Mouse (Mus musculus) lung, embryonic 15.5 days (tissue): Measurements from ENCODE around the gene Gpr107. TPM values are rescaled to one million over a fixed set of nuclear protein-coding genes. Genes with fewer than 3 reads are reported as not detected.

Experiments
- ATAC-seq: fragments of 200-750 bp; cut with Nextera tagmentation; 2 replicates; pipeline ENCODE4 v1.8.0; 2017; ENCODE audit warnings: moderate number of reproducible peaks, borderline replicate concordance; ENCODE audit not compliant: low FRiP score, low TSS enrichment; ENCODE audit errors: extremely low read depth
- H3K27ac ChIP-seq: fragments of 300-500 bp; sonication (generic); 2 replicates; pipeline ENCODE4 v1.5.1; 2015; ENCODE audit warnings: moderate library complexity, mild to moderate bottlenecking, inconsistent platforms
- H3K27me3 ChIP-seq: fragments of 300-500 bp; sonication (generic); 2 replicates; pipeline ENCODE4 v1.6.1; 2015; ENCODE audit warnings: inconsistent platforms
- H3K36me3 ChIP-seq: fragments of 300-500 bp; sonication (generic); 2 replicates; pipeline ENCODE4 v1.6.1; 2015; ENCODE audit warnings: inconsistent platforms
- H3K4me1 ChIP-seq: fragments of 300-500 bp; sonication (generic); 2 replicates; pipeline ENCODE4 v1.6.1; 2015; ENCODE audit warnings: inconsistent platforms
- H3K4me2 ChIP-seq: fragments of 300-500 bp; sonication (generic); 2 replicates; pipeline ENCODE4 v1.6.1; 2015; ENCODE audit warnings: inconsistent platforms, mild to moderate bottlenecking, moderate library complexity
- H3K4me3 ChIP-seq: fragments of 300-500 bp; sonication (generic); 2 replicates; pipeline ENCODE4 v1.5.1; 2015; ENCODE audit warnings: mild to moderate bottlenecking, inconsistent platforms
- H3K9ac ChIP-seq: fragments of 300-500 bp; sonication (generic); 2 replicates; pipeline ENCODE4 v1.6.1; 2015; ENCODE audit warnings: inconsistent platforms
- H3K9me3 ChIP-seq: fragments of 300-500 bp; sonication (generic); 2 replicates; pipeline ENCODE4 v1.6.1; 2016; ENCODE audit warnings: inconsistent platforms
- WGBS: fragments of 180-500 bp; shearing (Covaris S2); methylation state at CpG from one replicate; pipeline ENCODE4 v1.1.7; 2015; 5-methylcytosine and 5-hydroxymethylcytosine counted together
- polyA plus RNA-seq: library from polyadenylated mRNA; unstranded; fragments of >200 nt; fragmentation: Nextera tagmentation; extraction: Ambion mirVana; gene quantifications from 2 replicates; pipeline ENCODE4 v1.2.1, GENCODE M21; 2015

The Gpr107 gene
- polyA plus RNA-seq, 1 experiment from 2014 or later: 33.3 TPM

DNA sequence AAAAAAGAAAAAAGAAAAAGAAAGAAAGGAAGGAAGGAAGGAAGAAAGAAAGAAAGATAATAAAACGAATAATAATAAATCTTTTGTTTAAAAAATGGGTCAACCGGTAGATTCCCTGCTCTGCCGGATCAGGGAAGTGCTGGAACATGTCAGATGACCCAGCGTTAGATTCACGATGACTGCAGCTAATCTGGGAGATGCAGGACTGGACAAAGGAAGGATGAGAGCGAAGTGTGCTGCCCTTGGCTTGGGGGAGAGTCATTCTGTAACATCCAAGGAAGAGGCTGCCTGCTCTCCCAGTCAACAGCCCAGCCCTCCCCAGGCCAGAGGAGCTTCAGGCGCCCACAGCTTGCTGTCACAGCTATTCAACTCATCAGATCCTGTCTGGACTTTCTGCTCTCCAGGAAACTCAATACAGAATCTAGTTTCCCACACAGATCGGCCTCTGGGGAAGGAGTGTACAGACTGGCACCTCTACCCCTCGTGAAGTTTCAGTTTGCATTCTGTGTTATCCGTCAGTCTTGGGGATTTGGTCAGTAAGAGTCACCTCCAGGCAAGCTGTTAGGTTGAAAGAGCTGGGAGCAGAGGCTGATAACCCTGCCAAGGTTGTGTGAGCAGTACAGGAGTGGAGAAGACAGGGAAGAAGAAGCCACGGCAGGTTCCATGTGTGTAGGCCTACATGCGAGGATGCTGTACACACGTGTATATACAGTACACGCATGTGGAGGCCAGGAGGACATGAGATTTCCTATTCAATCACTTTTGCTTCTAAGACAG, 22.2 kb upstream of the Gpr107 start:
- no peak overlapping the region for H3K4me3 ChIP-seq
- H3K27me3 ChIP-seq: no peaks in the 10 kb centered on the region
- no peaks in the 10 kb centered on the region for H3K36me3 ChIP-seq
- no peaks in the 10 kb centered on the region for H3K9me3 ChIP-seq
- WGBS: 73% methylated on average over 14 of the region's 14 CpGs
- no peak overlapping the region for H3K4me2 ChIP-seq
- no peak overlapping the region for H3K9ac ChIP-seq
- peaks cover 55% of the 10 kb centered on the region for H3K4me1 ChIP-seq
- no peak for ATAC-seq
- H3K27ac ChIP-seq: 0 out of 2 replicates have a peak overlapping the region, but pooled peaks have one; percentile 39

DNA sequence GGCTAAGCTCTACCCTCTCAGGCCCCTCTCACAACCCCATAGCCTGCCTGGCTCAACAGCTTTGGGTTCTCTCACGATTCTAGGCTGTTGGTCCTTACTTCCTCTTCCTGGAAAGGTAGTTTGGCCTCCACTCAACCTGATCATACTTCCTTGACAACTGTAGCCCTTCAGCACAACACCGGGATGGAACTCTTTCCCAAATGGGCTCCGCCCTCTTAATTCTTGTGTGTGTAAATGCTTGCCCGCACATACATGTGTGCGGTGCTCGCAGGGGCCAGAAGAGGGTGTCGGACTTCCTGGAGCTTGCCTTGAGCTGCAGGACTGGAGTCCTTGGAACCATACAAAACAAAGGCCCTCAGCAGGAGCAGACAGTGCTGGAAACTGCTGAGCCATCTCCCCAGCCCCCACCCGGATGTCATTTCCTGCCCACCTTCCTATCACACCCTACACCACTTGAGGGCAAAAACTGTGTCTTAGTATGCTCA, 21.3 kb upstream of the Gpr107 start:
- H3K36me3 ChIP-seq: no peaks in the 10 kb centered on the region
- WGBS: 58% methylated on average over 8 of the region's 8 CpGs
- H3K9me3 ChIP-seq: no peaks in the 10 kb centered on the region
- 0 out of 2 replicates have a peak overlapping the region, but pooled peaks have one; percentile 39 for H3K27ac ChIP-seq
- no peaks in the 10 kb centered on the region for H3K27me3 ChIP-seq
- no peak for ATAC-seq
- no peak overlapping the region for H3K9ac ChIP-seq
- H3K4me1 ChIP-seq: peaks cover 52% of the 10 kb centered on the region
- no peak overlapping the region for H3K4me3 ChIP-seq
- no peak overlapping the region for H3K4me2 ChIP-seq

DNA sequence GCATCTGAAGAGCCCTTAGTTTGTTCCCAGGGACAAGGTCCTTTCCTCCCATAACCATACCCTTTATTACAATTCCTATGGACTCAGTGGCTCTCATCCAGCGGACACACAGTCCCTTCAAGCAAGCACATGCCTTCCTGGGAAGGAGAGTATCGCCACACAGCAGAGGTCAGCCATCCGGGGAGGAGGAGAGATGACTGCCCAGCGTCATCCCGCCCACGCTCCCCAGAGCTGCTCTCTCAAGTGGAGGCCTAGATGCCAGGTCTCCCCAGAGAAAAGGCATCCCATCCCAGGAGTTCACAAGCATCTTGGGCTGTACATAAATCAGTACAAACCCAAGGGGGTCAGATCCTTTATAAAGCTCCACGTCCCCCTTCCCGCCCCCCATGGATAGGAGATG, 19.4 kb upstream of the Gpr107 start:
- no peak overlapping the region for H3K27ac ChIP-seq
- no peaks in the 10 kb centered on the region for H3K27me3 ChIP-seq
- peak; percentile 43; the same call in 1 of the 2 replicates for ATAC-seq
- peaks cover 41% of the 10 kb centered on the region for H3K4me1 ChIP-seq
- no peaks in the 10 kb centered on the region for H3K36me3 ChIP-seq
- H3K4me2 ChIP-seq: no peak overlapping the region
- WGBS: 57% methylated on average over 8 of the region's 8 CpGs
- H3K9me3 ChIP-seq: no peaks in the 10 kb centered on the region
- no peak overlapping the region for H3K9ac ChIP-seq
- H3K4me3 ChIP-seq: no peak overlapping the region

DNA sequence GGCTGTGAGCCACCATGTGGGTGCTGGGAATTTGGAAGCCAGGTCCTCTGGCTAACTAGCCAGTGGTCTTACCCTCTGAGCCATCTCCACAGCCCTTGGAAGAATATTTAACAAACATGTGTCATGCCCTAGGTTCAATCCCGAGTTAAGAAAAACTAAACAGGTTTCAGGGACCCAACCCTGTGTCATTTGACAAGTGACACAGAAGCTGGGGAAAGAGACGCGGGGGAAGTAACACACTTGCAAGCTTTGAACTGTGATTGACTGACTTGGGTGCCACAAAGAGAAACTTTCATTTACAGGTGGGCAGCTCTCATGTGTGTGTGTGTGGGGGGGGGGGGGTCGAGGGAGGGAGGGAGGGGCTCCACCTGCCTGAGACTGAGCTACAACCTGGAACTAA, 18.1 kb upstream of the Gpr107 start:
- Histone ChIP-seq H3K27ac (no peak overlapping the region), H3K4me2 (no peak overlapping the region), H3K9me3 (no peaks in the 10 kb centered on the region), H3K4me1 (peaks cover 34% of the 10 kb centered on the region), H3K9ac (no peak overlapping the region), H3K4me3 (no peak overlapping the region), H3K36me3 (no peaks in the 10 kb centered on the region), H3K27me3 (no peaks in the 10 kb centered on the region)
- ATAC-seq: no peak
- WGBS: 55% methylated on average over 4 of the region's 4 CpGs

DNA sequence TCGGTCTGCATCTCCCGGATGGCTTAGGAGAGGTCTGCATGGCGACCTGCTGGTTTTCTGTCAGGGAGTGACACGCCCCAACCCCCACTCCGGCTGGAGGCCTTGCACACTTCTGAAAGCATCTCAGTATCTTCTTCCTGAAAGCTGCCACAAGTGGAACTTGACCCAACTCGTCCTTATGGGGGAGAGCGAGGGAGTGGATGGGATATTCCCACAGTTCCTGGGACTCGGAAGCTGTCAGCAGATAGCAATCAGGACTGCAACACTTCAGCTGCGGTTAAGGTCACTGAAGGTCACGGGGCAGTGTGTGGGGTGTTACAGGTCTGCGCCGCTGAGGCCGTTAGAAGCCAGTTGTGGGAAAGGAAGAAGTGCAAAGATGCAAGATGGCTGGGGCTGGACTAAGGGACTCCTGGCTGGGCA, 16.6 kb upstream of the Gpr107 start:
- Histone ChIP-seq H3K4me1 (peaks cover 38% of the 10 kb centered on the region), H3K27ac (no peak overlapping the region), H3K9me3 (no peaks in the 10 kb centered on the region), H3K36me3 (no peaks in the 10 kb centered on the region), H3K4me2 (no peak overlapping the region), H3K9ac (no peak overlapping the region), H3K4me3 (no peak overlapping the region), H3K27me3 (no peaks in the 10 kb centered on the region)
- no peak for ATAC-seq
- WGBS: 47% methylated on average over 13 of the region's 13 CpGs

DNA sequence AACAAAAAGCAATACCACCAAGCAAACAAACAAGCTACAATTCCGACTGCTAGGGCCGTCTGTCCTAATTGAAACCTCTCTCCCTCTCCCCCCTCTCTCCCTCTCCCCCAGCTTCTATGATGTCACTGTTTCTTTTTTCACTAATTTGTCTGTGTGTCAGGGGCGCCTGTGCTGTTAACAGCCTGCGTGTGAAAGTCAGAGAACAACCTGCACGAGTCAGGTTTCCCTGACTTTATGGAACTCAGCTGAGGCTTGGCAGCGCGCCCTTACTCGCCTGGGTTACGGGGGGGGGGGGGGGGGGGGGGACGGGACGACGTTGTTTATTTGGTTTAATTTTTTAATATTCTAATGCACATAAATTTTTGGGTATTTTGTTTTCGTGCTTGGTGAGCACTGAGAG, 15.8 kb upstream of the Gpr107 start:
- Histone ChIP-seq H3K27ac (no peak overlapping the region), H3K4me2 (no peak overlapping the region), H3K4me3 (no peak overlapping the region), H3K9ac (no peak overlapping the region), H3K27me3 (no peaks in the 10 kb centered on the region), H3K36me3 (no peaks in the 10 kb centered on the region), H3K9me3 (no peaks in the 10 kb centered on the region), H3K4me1 (peaks cover 35% of the 10 kb centered on the region)
- ATAC-seq: no peak
- 32% methylated on average over 13 of the region's 13 CpGs for WGBS

DNA sequence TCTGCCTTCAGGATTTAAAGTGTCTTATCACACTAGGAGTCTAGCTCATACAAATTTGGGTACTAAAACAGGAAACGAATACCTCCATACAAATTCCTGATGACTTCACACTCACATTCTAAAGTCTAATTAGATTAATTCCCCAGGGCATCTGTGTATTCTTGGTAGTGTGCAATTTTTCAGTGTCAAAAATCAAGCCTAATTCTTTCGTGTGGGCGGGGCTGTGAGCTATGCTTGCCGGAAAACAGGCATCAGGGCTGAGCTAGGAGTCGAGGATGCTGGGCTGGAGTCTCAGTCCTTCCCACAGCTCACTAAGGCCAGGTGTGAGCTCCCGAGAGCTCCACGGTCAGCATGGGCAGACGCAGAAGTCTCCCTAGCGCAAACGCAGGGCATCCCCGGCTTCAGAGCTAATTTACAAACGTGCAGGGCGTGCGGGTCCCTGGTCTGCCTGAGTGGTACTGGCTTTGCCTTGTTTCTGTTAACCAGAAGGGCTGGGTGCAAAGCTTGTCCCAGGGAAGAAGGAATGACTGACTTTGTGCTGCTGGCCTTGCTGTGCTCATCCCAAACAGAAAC, 15.0 kb upstream of the Gpr107 start:
- WGBS: 70% methylated on average over 14 of the region's 14 CpGs
- H3K9me3 ChIP-seq: no peaks in the 10 kb centered on the region
- no peaks in the 10 kb centered on the region for H3K27me3 ChIP-seq
- H3K9ac ChIP-seq: no peak overlapping the region
- no peak overlapping the region for H3K27ac ChIP-seq
- H3K4me3 ChIP-seq: no peak overlapping the region
- H3K4me1 ChIP-seq: peaks cover 29% of the 10 kb centered on the region; the same call in 1 of the 2 replicates
- no peak overlapping the region for H3K4me2 ChIP-seq
- no peak for ATAC-seq
- no peaks in the 10 kb centered on the region for H3K36me3 ChIP-seq

DNA sequence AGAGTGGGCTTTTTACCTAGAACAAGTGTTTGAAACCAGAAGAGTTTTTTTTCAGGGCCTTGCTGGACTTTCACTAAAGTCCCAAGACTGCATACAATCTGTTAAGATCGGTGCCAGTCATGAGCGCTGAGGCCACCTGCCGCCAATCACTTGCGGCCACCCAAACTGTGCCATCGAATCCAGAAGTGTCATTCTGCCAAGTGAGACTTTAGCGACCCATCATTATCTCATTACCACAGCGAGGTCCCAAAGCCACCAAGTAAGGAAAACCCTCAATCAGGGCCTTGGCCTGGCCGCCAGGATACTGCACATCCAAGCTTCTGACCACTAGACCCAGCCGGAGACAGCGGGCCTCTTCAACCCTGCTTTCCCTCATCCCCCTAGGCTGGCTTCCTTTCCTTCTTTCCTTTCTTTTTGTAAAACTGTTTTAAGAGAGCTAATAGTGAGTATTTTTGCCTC, 12.9 kb upstream of the Gpr107 start:
- H3K36me3 ChIP-seq: no peaks in the 10 kb centered on the region
- 86% methylated on average over 10 of the region's 10 CpGs for WGBS
- no peak overlapping the region for H3K4me3 ChIP-seq
- no peak overlapping the region for H3K9ac ChIP-seq
- no peak for ATAC-seq
- H3K27ac ChIP-seq: no peak overlapping the region
- peaks cover 36% of the 10 kb centered on the region; the same call in 1 of the 2 replicates for H3K4me1 ChIP-seq
- H3K27me3 ChIP-seq: no peaks in the 10 kb centered on the region
- H3K4me2 ChIP-seq: no peak overlapping the region
- no peaks in the 10 kb centered on the region for H3K9me3 ChIP-seq

DNA sequence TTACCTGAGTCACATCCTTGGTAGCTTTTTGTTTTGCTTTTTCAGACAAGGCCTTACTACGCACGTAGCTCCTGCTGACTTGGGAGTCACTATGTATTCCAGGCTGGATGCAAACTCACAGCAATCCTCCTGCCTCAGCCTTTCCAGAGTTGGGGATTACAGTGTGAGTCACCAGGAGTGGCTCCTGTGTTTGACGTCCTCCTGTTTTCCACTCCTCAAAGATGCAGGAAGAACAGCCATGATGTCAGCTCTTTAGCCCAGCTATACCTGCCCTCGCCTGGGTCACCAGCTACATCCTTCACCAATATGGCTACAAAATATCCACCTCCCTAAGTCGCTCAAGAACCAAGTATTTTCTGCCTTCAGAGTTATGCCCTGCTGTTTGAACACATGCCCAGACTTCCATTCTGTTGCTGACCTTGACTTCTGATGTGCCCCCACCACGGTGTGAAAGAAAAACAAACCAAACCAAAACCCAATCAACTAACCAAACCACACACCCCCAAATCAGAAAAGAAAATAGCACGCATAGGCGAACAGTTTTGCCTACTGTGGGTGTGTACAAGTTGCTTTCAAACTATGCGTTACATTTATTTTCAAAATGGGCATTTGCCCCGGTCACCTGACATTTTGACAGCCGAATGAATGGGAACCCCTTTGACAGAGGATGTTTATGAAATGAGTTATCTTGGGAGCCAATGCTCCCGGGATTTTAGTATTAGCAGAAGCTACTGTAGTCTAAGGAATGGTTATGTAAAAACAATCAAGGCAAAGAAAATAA, 11.9 kb upstream of the Gpr107 start:
- no peaks in the 10 kb centered on the region for H3K36me3 ChIP-seq
- no peak overlapping the region for H3K27ac ChIP-seq
- WGBS: 64% methylated on average over 12 of the region's 12 CpGs
- no peak overlapping the region for H3K9ac ChIP-seq
- peaks cover 36% of the 10 kb centered on the region; the same call in 1 of the 2 replicates for H3K4me1 ChIP-seq
- no peaks in the 10 kb centered on the region for H3K9me3 ChIP-seq
- ATAC-seq: no peak
- peak overlapping the region; percentile 90 for H3K4me2 ChIP-seq
- peak overlapping the region; percentile 96 for H3K4me3 ChIP-seq
- H3K27me3 ChIP-seq: no peaks in the 10 kb centered on the region

DNA sequence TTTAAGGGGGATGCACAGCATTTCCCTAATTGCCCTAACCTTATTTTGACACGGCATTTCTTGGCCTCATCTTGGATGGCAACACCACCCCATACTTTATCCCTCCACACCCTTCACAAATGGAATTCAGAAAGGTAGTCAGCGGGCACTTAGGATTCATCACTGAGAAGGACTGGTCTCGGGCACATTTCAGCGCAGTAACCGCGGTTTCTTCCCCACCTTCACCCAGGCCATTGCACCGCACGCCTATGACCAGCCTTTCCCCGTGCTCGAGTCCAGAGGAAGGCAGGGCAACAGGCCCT, 11.4 kb upstream of the Gpr107 start:
- peak overlapping the region; percentile 96 for H3K4me3 ChIP-seq
- H3K36me3 ChIP-seq: no peaks in the 10 kb centered on the region
- H3K4me1 ChIP-seq: peaks cover 32% of the 10 kb centered on the region; the same call in 1 of the 2 replicates
- WGBS: 4% methylated on average over 10 of the region's 10 CpGs
- no peaks in the 10 kb centered on the region for H3K27me3 ChIP-seq
- H3K9me3 ChIP-seq: no peaks in the 10 kb centered on the region
- H3K4me2 ChIP-seq: peak overlapping the region; percentile 90
- no peak for ATAC-seq
- no peak overlapping the region for H3K27ac ChIP-seq
- peak overlapping the region; percentile 94 for H3K9ac ChIP-seq

DNA sequence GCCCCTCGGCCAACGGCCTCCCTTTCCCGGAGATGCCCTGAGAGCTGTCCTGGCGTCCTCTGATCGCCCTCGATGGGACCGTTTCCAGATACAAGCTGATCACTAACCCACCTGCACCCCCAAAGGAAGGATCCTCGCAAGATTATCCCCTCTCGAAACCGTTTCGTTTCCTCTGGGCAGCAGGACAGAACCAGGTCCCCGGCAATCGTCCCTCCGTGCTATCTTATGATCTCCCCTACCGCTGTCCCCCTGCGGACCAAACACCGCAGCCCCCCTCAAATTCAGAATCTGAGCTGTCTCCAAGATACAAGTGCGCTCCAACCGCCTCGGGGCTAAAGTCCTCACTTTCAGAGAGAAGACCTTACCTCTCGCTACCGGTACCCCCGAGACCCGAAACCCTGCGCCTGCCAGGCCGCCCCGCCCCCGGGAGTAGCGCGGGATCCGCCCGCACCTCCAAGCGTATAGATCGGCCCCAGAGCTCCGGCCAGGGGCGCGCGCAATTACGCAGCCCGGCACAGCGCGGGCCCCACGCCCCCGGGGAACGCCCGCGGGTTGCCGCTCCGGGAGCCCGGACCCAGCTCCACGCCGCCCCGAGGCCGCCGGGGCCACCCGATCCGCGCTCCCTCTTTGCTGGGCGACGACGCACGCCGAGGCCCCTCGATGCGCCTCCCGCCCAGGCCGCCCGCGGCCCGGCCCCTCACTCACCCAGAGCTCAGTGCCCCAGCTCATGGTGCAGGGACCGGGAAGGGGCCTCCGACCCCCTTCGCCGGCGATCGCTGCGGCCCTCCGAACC, 10.8 kb upstream of the Gpr107 start:
- WGBS: under 1% methylated on average over 64 of the region's 78 CpGs
- Histone ChIP-seq H3K9me3 (no peaks in the 10 kb centered on the region), H3K9ac (peak overlapping the region; percentile 94), H3K36me3 (no peaks in the 10 kb centered on the region), H3K27me3 (no peaks in the 10 kb centered on the region), H3K4me3 (peak overlapping the region; percentile 96), H3K27ac (peak overlapping the region; percentile 80), H3K4me1 (peaks cover 32% of the 10 kb centered on the region; the same call in 1 of the 2 replicates), H3K4me2 (peak overlapping the region; percentile 90)
- peak; percentile 63 for ATAC-seq
